Mouse (Mus musculus): ENCODE measurements around the gene Chtf18. TPM values are rescaled to one million over a fixed set of nuclear protein-coding genes. Genes with fewer than 3 reads are reported as not detected.
A peak's percentile ranks its signal among the peaks of the same experiment; 100 is the strongest.

The Chtf18 gene
- total RNA-seq, 1 experiment from 2014 or later, result 28.5 TPM

DNA sequence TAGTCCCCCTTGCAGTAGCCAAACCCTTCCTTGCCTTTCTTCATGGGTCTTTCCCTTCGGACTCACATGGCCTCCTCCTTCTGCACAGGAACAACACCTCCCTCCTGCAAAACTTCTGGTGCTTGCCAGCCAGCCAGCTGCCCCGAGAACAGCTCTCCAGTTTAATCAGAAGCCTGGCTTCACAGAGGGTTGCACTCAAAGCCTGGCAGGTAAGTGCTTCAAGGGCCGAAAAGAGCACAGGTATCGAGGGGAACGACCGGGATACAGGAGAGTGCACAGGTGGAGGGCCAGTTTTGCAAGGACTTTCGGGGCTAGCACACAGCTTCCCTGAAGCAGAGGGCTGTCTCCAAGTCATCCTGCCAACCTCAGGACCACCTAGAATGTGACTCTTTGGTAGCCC, 11.6 kb upstream of the Chtf18 start:
- ATAC-seq (replicated peaks; ENCODE audit: low read depth, poor library complexity, severe bottlenecking), result no peak

DNA sequence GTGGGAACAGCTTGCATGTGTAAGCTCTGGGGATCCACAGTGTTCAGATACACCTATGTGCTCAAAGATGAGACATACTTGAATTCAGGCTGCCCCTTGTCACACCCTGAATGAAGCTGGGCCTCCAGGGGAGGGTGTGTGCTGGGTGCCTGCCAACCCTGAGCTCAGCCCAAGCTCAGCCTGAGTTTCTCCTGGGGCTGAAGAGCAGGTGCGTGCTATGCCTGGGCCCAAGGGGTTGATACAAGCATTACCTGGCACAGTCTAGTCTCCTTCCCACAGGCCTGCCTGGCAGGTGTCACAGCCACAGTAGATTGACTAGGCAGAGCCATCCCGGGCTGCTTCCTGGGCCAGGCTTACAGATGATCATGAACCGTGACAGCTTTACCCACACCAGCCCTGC, 8.5 kb upstream of the Chtf18 start, which contains the start of gene Mslnl:
TSS of gene Mslnl (plus strand) at position 298 of the 400 bp plus-strand sequence.
- ATAC-seq (replicated peaks; ENCODE audit: low read depth, poor library complexity, severe bottlenecking), result no peak

DNA sequence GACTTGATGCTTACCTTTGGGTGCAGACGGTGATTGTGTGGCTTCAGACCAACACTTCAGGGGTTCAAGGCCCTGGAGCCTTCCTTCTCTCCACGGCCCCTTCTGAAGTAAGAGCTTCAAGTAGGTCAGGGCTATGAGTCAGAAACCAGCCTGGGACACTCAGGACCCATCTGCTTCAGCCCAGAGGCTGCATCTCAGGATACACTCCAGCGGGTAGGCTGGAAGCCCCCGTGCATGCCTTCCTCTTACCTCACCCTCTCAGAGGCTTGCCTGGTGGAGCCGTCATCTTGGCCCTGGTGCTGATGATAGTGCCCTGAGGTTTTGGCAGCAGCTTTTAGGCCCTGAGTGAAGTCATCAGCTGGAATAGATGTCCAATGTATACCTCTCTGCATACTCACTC, 8.0 kb upstream of the Chtf18 start:
- ATAC-seq (replicated peaks; ENCODE audit: low read depth, poor library complexity, severe bottlenecking), result no peak

- peak; percentile 52 for ATAC-seq (replicated peaks; ENCODE audit: low read depth, poor library complexity, severe bottlenecking)
Measured at GRCm38 (mm10) chr17:25732082-25732481, 4.9 kb upstream of the Chtf18 start.

- ATAC-seq (replicated peaks; ENCODE audit: low read depth, poor library complexity, severe bottlenecking), result no peak
Measured at GRCm38 (mm10) chr17:25728009-25728270, 721 bp upstream of the Chtf18 start.

DNA sequence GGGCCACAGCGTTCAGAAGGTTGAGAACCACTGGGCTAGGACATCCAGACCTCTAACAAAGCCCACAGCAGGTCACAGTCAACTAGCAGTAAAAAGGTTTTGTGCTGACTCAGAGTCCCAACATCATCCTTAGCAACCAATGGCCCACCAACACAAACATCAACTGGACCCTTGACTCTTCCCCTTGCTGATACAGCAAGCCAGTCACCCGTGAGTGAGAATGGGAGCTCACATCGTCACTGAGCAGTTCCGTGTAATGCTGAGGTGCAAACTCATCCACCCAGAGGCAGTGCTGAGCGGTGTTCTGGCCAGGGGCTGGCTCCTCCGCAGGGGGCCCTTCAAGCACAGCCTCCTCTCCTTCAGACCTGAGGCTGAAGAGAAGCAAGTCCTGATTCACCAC, 2.0 kb downstream of the Chtf18 start:
- no peak for ATAC-seq (replicated peaks; ENCODE audit: low read depth, poor library complexity, severe bottlenecking)

- ATAC-seq (replicated peaks; ENCODE audit: low read depth, poor library complexity, severe bottlenecking), result no peak
Measured at GRCm38 (mm10) chr17:25723919-25724318, 3.3 kb downstream of the Chtf18 start.

GRCm38 (mm10) chr17:25723470-25723869, 3.7 kb downstream of the Chtf18 start:
- ATAC-seq (replicated peaks; ENCODE audit: low read depth, poor library complexity, severe bottlenecking), result no peak

GRCm38 (mm10) chr17:25721476-25721875, 5.7 kb downstream of the Chtf18 start:
- no peak for ATAC-seq (replicated peaks; ENCODE audit: low read depth, poor library complexity, severe bottlenecking)

- no peak for ATAC-seq (replicated peaks; ENCODE audit: low read depth, poor library complexity, severe bottlenecking)
Measured at GRCm38 (mm10) chr17:25717691-25718090, 9.5 kb downstream of the Chtf18 start.

GRCm38 (mm10) chr17:25716711-25717637, 10.2 kb downstream of the Chtf18 start, which contains the start of gene Gng13:
Gng13 (plus strand) TSS chr17:25717171.
- ATAC-seq (replicated peaks; ENCODE audit: low read depth, poor library complexity, severe bottlenecking), result no peak

DNA sequence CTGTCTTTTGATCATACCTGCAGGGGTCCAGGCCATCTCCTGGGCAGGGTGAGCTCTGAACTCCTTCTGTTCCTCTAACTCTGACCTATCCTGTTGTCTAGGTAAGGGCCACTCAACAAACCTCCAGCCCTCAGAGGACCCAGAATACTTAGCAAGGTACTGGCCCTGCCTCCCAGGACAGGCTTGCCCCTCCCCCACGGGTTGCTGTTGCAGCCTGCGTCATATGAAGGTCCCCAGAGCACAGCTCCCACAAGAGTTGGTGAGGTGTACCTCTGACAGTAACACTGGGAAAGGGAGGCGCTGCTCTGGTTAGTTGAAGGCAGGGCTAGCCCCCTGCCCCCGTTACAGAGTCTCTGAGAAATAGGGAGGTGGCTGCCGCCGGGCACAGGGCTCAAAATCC, 11.1 kb downstream of the Chtf18 start:
- no peak for ATAC-seq (replicated peaks; ENCODE audit: low read depth, poor library complexity, severe bottlenecking)

- ATAC-seq (replicated peaks; ENCODE audit: low read depth, poor library complexity, severe bottlenecking), result no peak
Measured at GRCm38 (mm10) chr17:25715627-25716026, 11.6 kb downstream of the Chtf18 start.

GRCm38 (mm10) chr17:25711136-25711535, 16.1 kb downstream of the Chtf18 start:
- no peak for ATAC-seq (replicated peaks; ENCODE audit: low read depth, poor library complexity, severe bottlenecking)

- ATAC-seq (replicated peaks; ENCODE audit: low read depth, poor library complexity, severe bottlenecking), result no peak
Measured at GRCm38 (mm10) chr17:25709994-25710393, 17.2 kb downstream of the Chtf18 start.

GRCm38 (mm10) chr17:25700863-25701496, 26.2 kb downstream of the Chtf18 start:
- ATAC-seq (replicated peaks; ENCODE audit: low read depth, poor library complexity, severe bottlenecking), result no peak

DNA sequence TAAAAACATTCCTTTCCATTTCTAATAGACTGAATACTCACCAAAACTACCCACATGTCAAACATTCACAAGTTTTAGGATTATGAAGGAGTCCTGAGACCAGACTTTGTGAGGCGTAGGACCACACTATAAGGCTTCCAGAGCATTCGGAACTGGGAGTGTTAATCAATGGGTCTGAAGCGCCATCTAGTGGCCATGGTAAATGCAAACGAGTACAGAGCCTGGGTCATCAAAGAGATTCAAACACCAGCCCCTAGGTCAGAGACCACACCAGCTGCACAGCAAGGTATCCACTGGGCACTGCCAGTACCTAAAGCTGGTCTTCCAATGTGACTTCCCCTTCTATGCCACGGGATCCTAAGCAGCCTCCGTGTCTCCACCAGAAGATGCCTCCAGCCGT, 28.8 kb downstream of the Chtf18 start:
- peak; percentile 85 for ATAC-seq (replicated peaks; ENCODE audit: low read depth, poor library complexity, severe bottlenecking)

DNA sequence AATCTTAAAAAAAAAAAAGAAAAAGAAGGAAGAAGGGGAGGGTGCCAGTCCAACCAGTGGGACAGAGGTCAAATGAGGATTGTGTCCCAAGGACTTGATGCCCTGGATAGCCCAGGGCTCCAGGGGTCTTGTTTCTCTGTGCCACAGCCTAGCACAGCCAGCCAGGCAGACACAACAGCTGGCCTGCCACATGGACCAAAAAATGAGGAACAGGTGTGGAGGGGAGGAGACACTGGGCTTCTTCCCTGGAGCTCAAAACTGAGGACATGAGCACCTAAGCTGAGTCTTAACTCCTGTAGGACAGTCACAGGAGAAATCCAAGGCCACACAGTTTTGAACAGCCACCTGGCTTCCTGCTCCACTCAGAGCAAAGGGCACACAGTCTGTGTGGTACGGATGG, 31.0 kb downstream of the Chtf18 start:
- ATAC-seq (replicated peaks; ENCODE audit: low read depth, poor library complexity, severe bottlenecking), result no peak

GRCm38 (mm10) chr17:25688922-25689321, 38.3 kb downstream of the Chtf18 start:
- no peak for ATAC-seq (replicated peaks; ENCODE audit: low read depth, poor library complexity, severe bottlenecking)

GRCm38 (mm10) chr17:25686323-25686722, 40.9 kb downstream of the Chtf18 start:
- ATAC-seq (replicated peaks; ENCODE audit: low read depth, poor library complexity, severe bottlenecking), result peak; percentile 58; the same call in 1 of the 2 replicates

DNA sequence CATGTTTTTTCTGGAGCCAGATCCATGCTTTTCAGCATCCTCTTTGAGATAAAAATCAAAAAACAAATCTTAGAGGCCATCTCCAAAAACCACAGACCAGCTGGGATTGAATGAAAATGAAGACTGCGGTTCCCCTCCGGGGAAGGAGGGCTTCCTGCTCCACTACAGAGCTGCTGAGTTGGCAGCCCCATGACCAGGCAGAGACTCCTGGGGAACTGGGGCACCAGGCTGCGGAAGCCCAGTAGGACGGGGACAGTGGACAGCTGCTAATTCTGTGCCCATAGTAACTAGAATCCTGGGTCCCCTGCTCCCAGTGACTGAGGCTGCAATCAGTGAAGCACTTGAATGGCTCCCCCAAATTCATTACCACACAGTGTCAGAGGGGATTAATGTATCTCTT, 45.6 kb downstream of the Chtf18 start:
- no peak for ATAC-seq (replicated peaks; ENCODE audit: low read depth, poor library complexity, severe bottlenecking)

Measured in common myeloid progenitor, adult 5-6 weeks (primary cell).